Mouse (Mus musculus): Measurements from ENCODE around the gene Actn1.

The Actn1 gene

DNA sequence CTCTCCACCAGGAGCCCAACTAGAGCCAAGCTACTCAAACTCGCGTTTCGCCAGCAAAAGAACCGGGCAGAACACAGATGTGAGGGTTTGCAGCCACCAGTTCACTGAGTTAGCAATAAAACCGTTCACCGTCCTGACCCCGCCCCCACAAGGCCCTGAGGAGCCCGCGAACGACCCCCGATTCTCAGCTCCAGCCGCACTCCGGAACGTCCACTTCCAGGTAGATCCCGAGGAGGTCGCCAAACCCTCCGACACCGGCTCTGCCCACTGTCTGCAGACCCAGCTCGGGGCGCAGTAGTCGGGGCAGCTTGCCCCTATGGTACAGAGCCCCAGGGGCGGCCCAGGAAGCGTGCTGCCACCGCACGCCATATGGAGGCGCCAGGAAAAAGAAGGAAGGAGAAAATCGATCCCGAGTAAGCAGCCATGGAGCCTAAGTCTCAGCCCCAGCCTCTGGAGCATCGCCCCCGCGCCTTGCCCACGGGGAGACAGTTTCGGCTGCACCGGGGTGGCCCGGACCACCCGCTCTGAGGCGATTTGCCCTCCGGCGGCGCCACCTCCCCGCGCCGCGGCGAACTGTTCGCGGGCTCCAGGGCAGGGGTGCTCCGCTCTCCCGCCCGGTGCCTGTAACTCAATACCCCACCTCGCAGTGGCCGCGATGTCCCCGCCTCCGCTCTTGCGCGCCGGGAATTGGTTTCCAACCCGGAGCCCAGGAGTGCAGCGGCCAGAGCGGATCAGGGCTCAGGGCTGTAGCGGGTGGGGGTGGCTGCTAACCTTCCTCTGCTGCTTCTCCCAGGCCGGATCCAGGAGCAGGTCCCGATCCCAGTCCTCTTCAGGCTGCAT lies 735 bp downstream of the Actn1 start:
- DNase-seq (ENCODE audit: low spot score), result no peak

DNA sequence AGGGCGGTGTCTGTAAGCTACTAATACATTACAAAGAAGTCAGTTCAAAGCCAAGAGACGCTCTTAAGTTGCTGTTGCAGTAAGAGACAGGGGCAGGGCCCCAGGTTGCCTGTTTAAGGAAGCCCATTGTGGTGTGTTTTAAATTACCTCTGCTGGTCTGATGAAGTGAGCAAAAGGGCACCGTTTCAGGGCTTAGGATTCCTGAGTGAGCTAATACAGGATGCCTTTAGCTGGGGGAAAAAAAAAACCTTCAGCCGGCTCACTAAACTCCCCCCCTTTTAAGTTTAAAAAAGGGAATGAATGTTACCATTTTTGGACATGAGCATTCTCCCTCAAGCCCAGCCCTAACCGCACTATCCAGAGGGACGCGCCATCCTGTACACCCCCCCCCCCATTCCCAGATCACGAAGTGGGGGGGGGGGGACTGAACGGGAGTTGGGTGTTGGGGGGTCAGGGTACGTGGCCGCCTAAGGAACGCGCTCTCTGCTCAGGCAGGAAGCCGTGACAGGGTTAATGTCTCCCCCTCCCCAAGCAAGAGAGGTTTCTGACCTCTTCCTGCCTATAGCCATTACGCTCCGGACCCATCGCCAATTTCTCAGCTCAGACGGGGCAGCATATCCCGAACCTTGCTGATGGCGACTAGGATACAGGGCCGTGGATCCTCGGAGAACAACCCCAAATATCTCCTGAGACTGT lies 1.5 kb downstream of the Actn1 start:
- no peak for DNase-seq (ENCODE audit: low spot score)

- DNase-seq (ENCODE audit: low spot score), result no peak
These were observed 8.2 kb downstream of the Actn1 start for GRCm38 (mm10) chr12:80251978-80252377.

DNA sequence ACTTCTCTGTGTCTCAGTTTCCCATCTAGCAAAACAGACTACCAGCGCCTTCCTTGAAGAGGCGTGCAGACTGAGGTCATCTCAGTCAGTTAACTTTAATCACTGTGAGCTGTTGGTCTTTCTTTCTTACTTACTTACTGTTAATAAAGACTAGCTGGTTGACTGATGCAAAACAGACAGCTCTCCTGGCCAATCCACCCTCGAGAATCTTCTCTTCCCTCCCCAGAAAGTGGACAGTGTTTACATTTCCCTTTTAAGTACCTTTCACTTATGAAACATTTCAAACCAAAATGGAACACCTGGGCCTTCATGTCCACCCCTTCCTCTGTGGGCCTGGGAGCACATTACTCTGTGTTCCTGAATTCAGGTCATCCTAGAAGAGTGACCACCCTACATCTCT lies 8.6 kb downstream of the Actn1 start:
- DNase-seq (ENCODE audit: low spot score), result no peak

DNA sequence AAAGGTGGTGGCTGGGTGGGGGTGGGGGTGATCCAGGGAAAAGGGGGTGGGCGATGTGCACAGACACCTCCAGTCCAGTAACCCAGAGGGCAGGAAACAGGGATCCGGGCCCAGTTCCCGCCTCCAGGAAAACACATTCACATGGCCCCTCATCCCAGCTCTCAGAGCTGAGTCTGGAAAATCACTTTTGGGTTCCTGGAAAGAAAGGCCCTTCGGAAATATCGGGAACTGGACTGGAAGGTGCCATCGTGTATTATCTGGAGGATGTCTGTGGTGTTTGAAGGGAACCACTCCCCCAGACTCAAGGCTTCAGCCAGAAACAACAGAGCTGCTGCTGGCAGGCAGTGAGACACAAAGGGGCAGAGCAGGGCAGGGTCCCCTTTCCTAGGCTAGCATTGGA lies 10.6 kb downstream of the Actn1 start:
- no peak for DNase-seq (ENCODE audit: low spot score)

DNA sequence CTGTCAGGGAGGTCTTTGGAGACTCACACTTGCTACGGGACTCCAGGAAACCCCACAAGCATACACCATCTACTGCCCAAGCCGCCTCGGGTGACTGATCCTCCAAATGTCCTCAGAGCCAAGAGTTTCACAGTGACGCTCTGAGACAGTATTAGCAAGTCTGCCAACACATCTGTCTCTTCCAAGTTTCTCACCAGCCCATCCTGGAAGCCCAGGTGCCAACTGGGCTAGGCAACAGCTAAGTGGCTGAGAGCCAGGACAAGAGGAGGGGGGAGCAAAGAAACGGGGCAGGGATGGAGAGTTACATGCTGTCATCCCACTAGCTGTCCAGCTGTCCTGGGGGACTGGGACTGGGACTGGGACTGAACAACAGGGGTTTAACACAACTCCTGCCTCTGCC lies 13.1 kb downstream of the Actn1 start:
- no peak for DNase-seq (ENCODE audit: low spot score)

- no peak for DNase-seq (ENCODE audit: low spot score)
These were observed 13.7 kb downstream of the Actn1 start for GRCm38 (mm10) chr12:80246505-80246904.

- no peak for DNase-seq (ENCODE audit: low spot score)
These were observed 15.4 kb downstream of the Actn1 start for GRCm38 (mm10) chr12:80244755-80245154.

GRCm38 (mm10) chr12:80244127-80244526 lies 16.0 kb downstream of the Actn1 start:
- DNase-seq (ENCODE audit: low spot score), result no peak

DNA sequence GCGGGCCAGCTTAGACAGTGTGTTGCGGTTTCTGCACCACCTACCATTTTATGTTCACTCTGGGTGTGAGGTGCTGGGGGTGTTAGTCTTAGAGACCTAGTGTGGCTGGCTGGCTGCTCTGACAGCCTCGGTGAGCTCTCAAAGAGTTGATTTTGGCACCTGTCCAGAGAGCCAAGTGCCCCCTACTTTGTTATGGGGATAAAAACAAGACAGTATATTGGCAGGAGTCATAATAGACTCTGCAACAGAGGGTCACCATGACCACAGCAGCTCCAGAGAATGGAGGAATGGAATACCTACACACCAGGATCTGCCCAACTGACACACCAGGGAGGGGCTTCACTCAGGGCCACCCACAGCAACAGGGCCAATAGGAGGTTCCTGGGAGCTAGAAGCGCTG lies 16.8 kb downstream of the Actn1 start:
- DNase-seq (ENCODE audit: low spot score), result no peak

DNA sequence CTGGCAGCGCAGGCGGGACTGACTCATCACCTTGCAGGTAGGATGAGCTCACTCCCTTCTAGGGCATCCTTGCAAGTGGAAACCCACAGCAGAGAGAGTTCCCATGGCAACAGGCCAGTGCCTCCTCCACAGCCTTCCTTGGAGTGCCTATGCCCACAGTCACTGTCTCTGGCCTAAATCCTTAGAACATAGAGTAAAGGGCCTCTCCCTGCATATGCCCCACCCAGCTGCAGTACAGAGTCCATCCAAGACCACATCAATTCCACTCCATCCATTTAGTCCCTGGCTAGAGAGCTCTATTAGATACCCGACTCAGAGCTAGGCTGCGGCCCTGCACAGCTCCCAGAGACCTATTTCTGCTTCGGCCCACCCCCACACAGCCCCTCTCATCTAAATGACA lies 20.7 kb downstream of the Actn1 start:
- peak; percentile 81 for DNase-seq (ENCODE audit: low spot score)

- no peak for DNase-seq (ENCODE audit: low spot score)
These were observed 21.6 kb downstream of the Actn1 start for GRCm38 (mm10) chr12:80238523-80238922.

DNA sequence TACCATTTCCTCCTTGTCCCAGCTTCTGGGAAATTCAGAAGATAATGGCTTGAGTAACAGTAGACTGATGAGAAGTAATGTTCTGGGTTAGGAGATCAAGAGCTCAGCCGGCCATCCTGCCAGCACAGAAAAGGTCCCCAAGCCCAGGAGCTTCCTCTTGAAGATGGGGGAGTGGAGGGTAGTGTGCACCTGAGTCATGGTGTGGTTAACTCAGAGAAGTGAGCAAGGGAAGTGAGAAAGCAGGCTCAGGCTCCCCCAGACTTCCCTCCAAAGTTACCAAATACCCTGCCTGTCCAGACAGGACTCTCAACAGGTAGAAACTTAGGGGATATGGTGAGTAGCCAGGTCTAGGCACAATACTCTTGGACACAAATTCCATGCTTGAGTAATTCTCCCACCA lies 24.9 kb downstream of the Actn1 start:
- DNase-seq (ENCODE audit: low spot score), result no peak

GRCm38 (mm10) chr12:80234226-80234625 lies 25.9 kb downstream of the Actn1 start:
- no peak for DNase-seq (ENCODE audit: low spot score)

DNA sequence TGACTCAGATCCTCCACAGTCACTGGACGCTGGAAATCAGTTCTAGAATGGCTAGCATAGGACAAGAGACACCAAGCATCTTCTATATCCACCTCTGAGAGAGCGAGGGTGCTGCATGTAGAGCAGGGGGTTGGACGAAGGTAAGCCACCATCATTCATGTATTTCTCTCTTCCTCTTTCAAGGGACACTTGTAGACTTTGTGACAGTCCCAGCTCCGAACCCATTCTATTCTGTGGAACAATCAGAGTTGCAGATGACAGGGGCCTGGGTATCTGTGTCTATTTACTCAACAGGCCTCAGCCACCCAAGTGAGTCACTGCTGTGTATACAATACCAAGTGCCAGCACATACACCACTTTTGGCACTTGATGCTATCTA lies 27.3 kb downstream of the Actn1 start:
- no peak for DNase-seq (ENCODE audit: low spot score)

GRCm38 (mm10) chr12:80232076-80232839 lies 27.9 kb downstream of the Actn1 start:
- no peak for DNase-seq (ENCODE audit: low spot score)

DNA sequence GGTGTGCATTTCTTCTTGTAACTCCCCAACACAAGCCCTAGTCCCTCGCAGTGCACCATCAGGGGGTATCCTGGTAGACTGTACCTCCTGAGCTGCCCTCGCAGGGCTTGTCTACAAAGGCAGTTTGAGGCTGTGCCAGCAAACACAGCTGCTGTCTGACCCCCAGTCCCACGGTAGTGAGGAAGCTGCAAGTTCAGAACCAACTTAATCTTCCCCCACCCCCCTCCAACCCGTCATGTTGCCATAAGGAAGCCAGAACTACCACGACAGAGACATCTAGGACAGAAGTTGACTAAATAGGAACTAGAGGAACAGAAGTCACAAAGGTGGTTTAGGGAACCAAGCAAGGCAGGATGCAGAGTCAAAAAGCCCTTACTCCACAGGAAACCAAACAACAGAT lies 28.9 kb downstream of the Actn1 start:
- DNase-seq (ENCODE audit: low spot score), result no peak

- DNase-seq (ENCODE audit: low spot score), result no peak
These were observed 29.3 kb downstream of the Actn1 start for GRCm38 (mm10) chr12:80230854-80231253.

DNA sequence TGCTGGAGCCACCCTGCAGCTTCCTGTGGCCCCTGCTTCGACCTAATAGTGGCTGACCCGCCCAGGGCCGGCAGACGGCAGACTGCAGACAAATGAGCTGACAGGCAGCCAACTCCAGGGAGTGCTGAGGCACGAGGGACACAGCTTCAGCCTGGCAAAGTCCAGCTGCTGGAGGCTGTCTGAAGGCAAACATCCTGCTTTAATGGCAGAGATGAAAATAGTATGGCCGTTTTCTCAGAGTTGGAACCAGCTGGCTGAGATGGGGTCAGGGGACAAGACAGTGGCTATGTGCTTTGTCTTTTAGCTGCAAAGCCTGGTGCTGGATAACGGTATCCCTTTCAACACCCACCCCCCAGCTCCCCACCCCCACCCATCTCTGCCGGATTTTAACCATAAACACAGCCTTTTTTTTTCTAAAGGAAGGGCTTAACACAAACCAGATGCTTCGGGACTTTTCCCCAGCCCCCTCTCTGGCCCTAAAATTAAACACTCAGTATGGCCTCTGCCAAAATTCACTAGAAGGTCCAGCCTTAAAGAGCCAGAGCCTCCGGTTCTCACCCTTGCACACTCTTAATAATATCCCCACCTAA lies 30.0 kb downstream of the Actn1 start:
- DNase-seq (ENCODE audit: low spot score), result no peak

GRCm38 (mm10) chr12:80229010-80229800 lies 31.0 kb downstream of the Actn1 start:
- DNase-seq (ENCODE audit: low spot score), result no peak

DNA sequence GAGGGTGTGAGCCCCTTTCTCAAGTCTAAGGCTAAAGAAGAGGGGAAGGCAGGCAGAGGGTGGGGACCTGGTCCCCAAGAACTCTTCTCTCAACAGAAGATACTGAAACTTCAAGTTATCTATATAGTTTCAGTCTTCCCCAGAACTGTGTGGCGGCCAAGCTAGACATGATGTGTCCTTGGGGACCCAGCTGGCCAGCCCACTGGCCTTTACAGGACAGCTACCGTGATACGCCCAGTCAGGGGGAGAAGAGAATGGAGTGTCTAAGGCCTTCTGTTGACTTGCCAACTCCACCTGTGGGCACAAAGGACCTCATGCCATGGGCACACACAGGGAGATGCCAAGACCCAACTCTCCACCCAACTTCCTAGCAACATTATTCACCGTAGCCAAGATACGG lies 31.8 kb downstream of the Actn1 start:
- DNase-seq (ENCODE audit: low spot score), result no peak

DNA sequence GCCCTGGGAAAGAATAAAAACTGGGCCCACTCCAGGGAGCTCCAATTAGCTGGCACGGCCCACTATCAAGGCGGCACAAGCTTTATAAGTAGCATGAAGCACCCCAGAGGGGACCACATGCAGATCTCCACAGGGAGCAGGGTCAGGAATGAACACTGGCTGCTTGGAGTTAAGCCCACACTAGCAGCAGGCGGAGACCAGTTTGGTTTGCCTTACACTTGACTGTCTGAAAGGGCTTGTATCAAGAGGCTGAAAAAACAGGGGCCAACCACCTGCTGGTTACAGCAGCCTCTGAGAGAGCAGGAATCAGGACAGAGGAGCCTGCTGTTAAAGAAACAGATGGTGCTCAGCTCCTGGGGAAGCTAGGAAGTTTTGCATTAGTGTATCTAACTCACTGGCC lies 32.3 kb downstream of the Actn1 start:
- DNase-seq (ENCODE audit: low spot score), result no peak

Measured in left cerebral cortex, adult 11 months (tissue).